Mouse (Mus musculus) limb, embryonic 12.5 days (tissue): ENCODE measurements around the gene Ppp1r14c. TPM values are rescaled to one million over a fixed set of nuclear protein-coding genes. Genes with fewer than 3 reads are reported as not detected.

Experiments used
- ATAC-seq: fragments of 200-750 bp; cut with Nextera tagmentation; 2 replicates; pipeline ENCODE4 v1.8.0; 2017; ENCODE audit warnings: low read depth, moderate TSS enrichment; ENCODE audit not compliant: insufficient number of reproducible peaks, insufficient read depth, low FRiP score, low TSS enrichment
- H3K27ac ChIP-seq: fragments of 300-500 bp; sonication (generic); 2 replicates; pipeline ENCODE4 v1.5.1; 2016; ENCODE audit warnings: mild to moderate bottlenecking, moderate library complexity
- H3K27me3 ChIP-seq: fragments of 300-500 bp; sonication (generic); 2 replicates; pipeline ENCODE4 v1.6.1; 2016; ENCODE audit warnings: mild to moderate bottlenecking, moderate library complexity
- H3K36me3 ChIP-seq: fragments of 300-500 bp; sonication (generic); 2 replicates; pipeline ENCODE4 v1.6.1; 2016; ENCODE audit warnings: mild to moderate bottlenecking, moderate library complexity
- H3K4me1 ChIP-seq: fragments of 300-500 bp; sonication (generic); replicated peaks from 2 replicates; pipeline ENCODE4 v1.6.1; 2016
- H3K4me2 ChIP-seq: fragments of 300-500 bp; sonication (generic); 2 replicates; pipeline ENCODE4 v1.6.1; 2016; ENCODE audit warnings: mild to moderate bottlenecking, moderate library complexity
- H3K4me3 ChIP-seq: fragments of 300-500 bp; sonication (generic); replicated peaks from 2 replicates; pipeline ENCODE4 v1.5.1; 2016; ENCODE audit warnings: mild to moderate bottlenecking
- H3K9ac ChIP-seq: fragments of 300-500 bp; sonication (generic); replicated peaks from 2 replicates; pipeline ENCODE4 v1.6.1; 2016; ENCODE audit warnings: mild to moderate bottlenecking, moderate library complexity
- H3K9me3 ChIP-seq: fragments of 300-500 bp; sonication (generic); 2 replicates; pipeline ENCODE4 v1.6.1; 2016; ENCODE audit warnings: mild to moderate bottlenecking, moderate library complexity
- WGBS: fragments of 180-500 bp; shearing (Covaris S2); methylation state at CpG from one replicate; pipeline ENCODE4 v1.1.7; 2016; 5-methylcytosine and 5-hydroxymethylcytosine counted together
- polyA plus RNA-seq: library from polyadenylated mRNA; unstranded; fragments of >200 nt; fragmentation: Nextera tagmentation; extraction: Ambion mirVana; gene quantifications from 2 replicates; pipeline ENCODE4 v1.2.1, GENCODE M21; 2016

The Ppp1r14c gene
- polyA plus RNA-seq, 1 experiment from 2014 or later: 4.1 TPM

DNA sequence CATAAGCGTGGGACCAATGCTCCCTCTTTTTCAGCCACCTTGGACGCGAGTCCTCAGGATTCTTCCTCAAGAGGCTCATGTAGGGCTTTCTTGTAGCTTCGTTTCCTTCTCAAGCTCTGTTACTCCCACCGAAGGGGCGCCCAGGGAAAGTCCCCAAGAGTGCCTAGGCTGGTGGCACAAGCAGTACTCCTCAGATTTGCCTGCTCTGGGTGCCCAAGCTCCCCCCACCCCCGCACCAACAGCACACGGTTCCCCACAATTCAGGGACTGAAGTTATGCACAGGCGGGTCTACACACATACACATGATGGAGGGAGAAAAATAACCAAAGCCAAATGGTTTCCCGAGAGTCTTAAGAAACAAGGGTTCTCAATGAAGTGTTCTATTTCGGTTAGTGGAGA lies 1.6 kb downstream of the Ppp1r14c start:
- H3K36me3 ChIP-seq: no peaks in the 10 kb centered on the region
- 30% methylated on average over 11 of the region's 11 CpGs for WGBS
- ATAC-seq: no peak
- H3K4me3 ChIP-seq: peak overlapping the region; percentile 60
- no peak overlapping the region for H3K9ac ChIP-seq
- H3K27ac ChIP-seq: no peak overlapping the region
- no peaks in the 10 kb centered on the region for H3K9me3 ChIP-seq
- H3K4me1 ChIP-seq: peaks cover 10% of the 10 kb centered on the region; the same call in 1 of the 2 replicates
- peak overlapping the region; percentile 97 for H3K4me2 ChIP-seq
- H3K27me3 ChIP-seq: peaks cover 51% of the 10 kb centered on the region

DNA sequence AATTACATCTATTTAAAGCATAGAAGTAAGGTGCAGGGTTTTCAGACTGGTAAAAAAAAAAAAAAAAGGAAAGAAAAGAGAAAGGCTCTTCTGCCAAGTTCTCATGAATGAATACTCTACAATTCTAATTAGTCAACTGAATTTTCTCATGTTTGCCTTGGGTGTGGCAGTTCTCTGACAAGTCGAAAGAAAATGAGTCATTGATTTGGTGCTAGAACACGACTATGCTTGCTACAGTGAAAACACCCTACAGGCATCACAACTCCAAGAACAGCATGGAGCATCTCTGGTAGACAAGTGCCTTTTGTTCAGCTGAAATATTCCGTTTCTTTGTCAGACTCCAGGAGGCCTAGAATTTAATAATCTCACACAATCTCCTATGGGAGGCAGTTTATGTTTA lies 17.3 kb downstream of the Ppp1r14c start:
- Histone ChIP-seq H3K27me3 (no peaks in the 10 kb centered on the region), H3K27ac (no peak overlapping the region), H3K4me1 (no peaks in the 10 kb centered on the region), H3K4me2 (no peak overlapping the region), H3K9ac (no peak overlapping the region), H3K36me3 (no peaks in the 10 kb centered on the region), H3K4me3 (no peak overlapping the region), H3K9me3 (0 out of 2 replicates have a peak, but pooled peaks cover 3% of the 10 kb centered on the region)
- ATAC-seq: no peak
- WGBS: 83% methylated on average over 3 of the region's 3 CpGs

DNA sequence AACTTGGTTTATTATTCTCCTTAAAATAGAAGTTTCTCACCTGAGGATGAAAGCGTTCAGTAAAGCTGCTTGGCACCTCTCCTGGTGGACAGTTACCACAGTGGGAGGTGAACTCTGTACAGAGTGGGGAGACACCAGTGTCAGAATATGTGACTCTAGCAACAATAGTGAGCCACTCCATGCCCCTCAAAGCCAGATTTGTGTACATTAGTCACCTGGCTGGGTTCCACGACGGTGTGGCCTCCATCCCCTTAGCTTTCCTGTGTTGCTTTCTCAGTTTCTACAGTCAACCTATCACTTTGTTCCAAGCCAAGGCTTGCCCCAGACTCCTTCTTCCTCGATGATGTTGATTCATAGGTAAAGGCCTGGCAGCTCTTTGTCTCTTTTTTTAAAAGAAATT lies 26.4 kb downstream of the Ppp1r14c start:
- WGBS: 82% methylated on average over 4 of the region's 4 CpGs
- Histone ChIP-seq H3K27me3 (no peaks in the 10 kb centered on the region), H3K27ac (no peak overlapping the region), H3K9me3 (no peaks in the 10 kb centered on the region), H3K4me2 (no peak overlapping the region), H3K4me3 (no peak overlapping the region), H3K9ac (no peak overlapping the region), H3K36me3 (no peaks in the 10 kb centered on the region), H3K4me1 (no peaks in the 10 kb centered on the region)
- no peak for ATAC-seq

DNA sequence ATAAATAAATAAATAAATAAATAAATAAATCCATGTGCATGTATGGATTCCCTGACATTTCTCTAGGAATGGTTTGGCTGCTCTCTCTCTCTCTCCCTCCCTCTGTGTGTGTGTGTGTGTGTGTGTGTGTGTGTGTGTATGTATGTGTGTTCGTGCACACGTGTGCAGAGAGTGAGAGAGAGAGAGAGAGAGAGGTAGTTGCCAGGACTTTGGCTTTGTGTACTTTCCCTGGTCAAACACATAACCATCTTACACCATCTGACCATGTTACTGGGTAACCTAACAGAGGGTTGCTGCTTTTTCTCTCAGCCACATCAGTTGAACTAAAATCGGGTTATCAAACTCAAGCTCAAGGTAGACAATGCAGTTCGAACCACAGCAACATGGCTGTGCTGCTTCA lies 27.7 kb downstream of the Ppp1r14c start:
- H3K9ac ChIP-seq: no peak overlapping the region
- H3K4me1 ChIP-seq: no peaks in the 10 kb centered on the region
- H3K27ac ChIP-seq: no peak overlapping the region
- no peaks in the 10 kb centered on the region for H3K9me3 ChIP-seq
- 92% methylated on average over 2 of the region's 4 CpGs for WGBS
- no peaks in the 10 kb centered on the region for H3K36me3 ChIP-seq
- no peak overlapping the region for H3K4me2 ChIP-seq
- ATAC-seq: no peak
- no peaks in the 10 kb centered on the region for H3K27me3 ChIP-seq
- H3K4me3 ChIP-seq: no peak overlapping the region

DNA sequence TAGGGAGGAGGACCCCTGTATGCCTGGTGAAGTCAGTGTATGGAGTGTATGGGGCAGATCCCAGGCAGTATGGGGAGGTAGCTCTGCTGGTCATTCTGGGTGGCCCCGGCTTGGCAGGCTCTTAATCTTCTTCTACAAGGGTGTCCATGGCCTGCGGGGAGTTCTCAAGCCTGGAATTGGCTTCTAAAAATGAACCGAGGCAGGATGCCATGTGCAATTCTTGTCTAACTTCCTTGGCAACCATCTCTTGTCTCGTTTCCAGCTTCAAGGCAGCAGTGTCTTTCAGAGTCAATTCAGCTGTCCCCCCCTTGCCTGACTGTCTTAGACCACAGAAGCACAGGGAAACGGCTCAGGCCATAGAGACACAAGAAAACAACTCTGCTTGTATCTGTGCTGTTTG lies 28.3 kb downstream of the Ppp1r14c start:
- no peak for ATAC-seq
- Histone ChIP-seq H3K4me1 (no peaks in the 10 kb centered on the region), H3K4me2 (no peak overlapping the region), H3K9me3 (no peaks in the 10 kb centered on the region), H3K27ac (no peak overlapping the region), H3K36me3 (no peaks in the 10 kb centered on the region), H3K4me3 (no peak overlapping the region), H3K27me3 (no peaks in the 10 kb centered on the region), H3K9ac (no peak overlapping the region)
- WGBS: 84% methylated on average over 5 of the region's 5 CpGs

DNA sequence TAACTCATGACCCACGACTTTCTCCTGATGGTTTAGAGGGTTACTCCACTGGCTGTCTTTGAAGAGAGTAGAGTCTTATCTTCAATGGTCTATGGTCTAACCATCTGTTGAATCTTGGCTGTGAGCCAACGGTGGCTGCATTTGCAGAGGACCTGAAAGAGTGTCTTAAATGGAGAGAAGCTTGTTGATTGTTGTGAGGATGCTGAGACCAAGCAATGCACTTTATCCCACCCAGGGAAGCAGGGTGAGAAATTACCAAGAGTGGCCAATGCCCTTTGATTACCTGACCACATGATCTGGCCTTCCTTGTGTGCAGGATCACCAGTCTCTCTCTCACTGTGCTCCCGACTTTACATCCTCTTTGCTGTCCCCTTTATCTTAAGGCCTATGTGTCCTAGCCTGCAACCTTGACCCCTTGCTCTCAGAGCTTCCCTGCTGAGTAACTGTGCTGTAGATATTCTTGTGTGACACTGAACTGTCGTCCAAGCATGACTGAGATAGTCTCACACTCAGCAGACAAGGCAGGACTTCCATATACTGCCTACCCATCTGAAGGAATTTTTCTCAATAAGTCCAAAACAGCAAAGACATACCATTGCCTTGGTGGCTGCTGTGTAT lies 28.9 kb downstream of the Ppp1r14c start:
- H3K4me3 ChIP-seq: no peak overlapping the region
- H3K4me2 ChIP-seq: no peak overlapping the region
- H3K9me3 ChIP-seq: no peaks in the 10 kb centered on the region
- no peak overlapping the region for H3K9ac ChIP-seq
- 74% methylated on average over 4 of the region's 4 CpGs for WGBS
- H3K27ac ChIP-seq: no peak overlapping the region
- no peaks in the 10 kb centered on the region for H3K36me3 ChIP-seq
- H3K27me3 ChIP-seq: no peaks in the 10 kb centered on the region
- ATAC-seq: no peak
- no peaks in the 10 kb centered on the region for H3K4me1 ChIP-seq

DNA sequence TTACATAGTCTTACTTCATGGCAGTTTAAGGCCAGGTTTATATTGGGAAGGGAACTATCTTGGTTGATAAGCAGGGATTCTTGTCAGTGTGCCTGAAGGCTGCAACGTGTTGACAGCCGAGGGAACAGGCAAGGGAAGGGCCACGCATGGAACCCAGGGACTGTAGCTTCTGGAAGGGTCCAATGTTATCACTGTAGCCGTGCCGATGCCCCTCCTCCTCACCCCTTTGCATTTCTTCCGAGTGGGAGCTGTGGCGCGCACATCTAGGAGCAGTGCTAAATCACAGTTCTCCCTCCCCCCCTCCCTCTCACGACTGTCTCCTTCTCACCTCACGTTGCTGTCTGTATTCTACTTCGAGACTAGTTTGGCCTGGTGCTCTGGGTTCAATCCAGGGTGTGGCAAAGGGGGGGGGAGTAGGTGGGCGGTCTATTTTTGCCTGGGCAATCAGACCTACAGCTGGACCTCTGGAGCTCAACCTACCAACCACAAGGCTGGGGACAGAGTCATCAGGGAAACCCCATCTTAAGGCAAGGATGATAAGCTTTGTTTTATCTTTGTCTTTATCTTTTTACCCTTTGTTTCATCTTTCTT lies 29.6 kb downstream of the Ppp1r14c start:
- no peak overlapping the region for H3K9ac ChIP-seq
- no peak for ATAC-seq
- no peaks in the 10 kb centered on the region for H3K4me1 ChIP-seq
- H3K27me3 ChIP-seq: no peaks in the 10 kb centered on the region
- 83% methylated on average over 11 of the region's 12 CpGs for WGBS
- H3K4me2 ChIP-seq: no peak overlapping the region
- no peak overlapping the region for H3K27ac ChIP-seq
- H3K9me3 ChIP-seq: no peaks in the 10 kb centered on the region
- H3K36me3 ChIP-seq: no peaks in the 10 kb centered on the region
- H3K4me3 ChIP-seq: no peak overlapping the region

DNA sequence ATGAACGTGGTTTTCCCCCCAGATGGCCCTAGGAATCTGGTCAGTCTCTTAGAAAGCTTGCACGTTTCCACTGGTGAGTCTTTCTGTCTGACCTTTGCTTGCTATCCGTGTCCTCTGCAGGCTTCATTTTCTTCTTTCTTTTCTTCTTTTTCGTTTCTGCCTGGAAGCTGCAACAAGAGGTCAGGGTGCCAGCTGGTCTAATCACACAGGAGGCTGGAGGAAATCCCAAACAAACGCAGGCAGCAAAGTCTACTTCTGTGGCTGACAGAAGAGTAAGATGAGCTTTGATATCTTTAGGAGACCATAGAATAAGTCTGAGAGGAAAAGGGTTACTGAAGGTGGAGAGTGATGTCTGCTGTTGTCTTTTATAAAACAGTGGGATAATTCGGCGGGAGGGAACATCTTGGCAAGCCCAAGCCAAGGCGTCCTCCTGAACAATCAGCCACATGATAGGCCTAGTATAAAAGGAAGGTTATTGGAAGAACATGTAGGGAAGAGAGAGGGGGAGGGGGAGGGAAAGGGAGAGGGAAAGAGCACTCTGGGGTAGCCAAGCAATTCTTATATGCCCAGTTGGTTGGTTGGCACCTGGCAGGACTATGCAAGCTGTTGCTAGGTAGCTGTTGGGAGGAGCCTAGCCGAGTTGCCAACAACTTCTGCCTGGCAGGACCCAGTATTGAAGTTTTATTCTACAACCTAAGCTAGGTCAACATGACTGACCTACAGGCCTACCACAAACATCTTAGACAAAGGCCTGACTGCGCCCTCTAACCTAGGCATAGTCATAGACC lies 30.3 kb downstream of the Ppp1r14c start:
- Histone ChIP-seq H3K4me1 (no peaks in the 10 kb centered on the region), H3K4me3 (no peak overlapping the region), H3K9ac (no peak overlapping the region), H3K27ac (no peak overlapping the region), H3K27me3 (no peaks in the 10 kb centered on the region), H3K9me3 (no peaks in the 10 kb centered on the region), H3K36me3 (no peaks in the 10 kb centered on the region), H3K4me2 (no peak overlapping the region)
- ATAC-seq: no peak
- 86% methylated on average over 10 of the region's 10 CpGs for WGBS

DNA sequence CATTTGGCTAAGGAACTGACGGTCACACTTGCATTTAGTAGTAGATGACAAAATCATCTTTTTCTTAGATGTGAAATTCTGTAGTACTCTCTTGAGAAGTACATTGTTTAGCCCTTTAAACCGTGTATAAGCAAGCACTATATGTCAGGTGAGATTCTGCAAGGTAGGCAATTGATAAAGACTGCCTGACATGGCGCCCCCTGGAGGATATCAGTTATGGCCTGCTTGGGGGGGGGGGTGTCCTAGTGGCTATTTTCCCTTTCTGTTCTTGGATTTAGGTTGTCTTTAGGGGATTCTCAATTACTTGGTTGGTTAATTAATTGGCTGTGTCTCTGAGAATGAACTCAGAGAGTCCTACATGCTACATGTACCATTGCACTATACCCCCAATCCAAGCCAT lies 31.5 kb downstream of the Ppp1r14c start:
- no peak overlapping the region for H3K4me3 ChIP-seq
- ATAC-seq: no peak
- H3K4me1 ChIP-seq: no peaks in the 10 kb centered on the region
- 76% methylated on average over 3 of the region's 3 CpGs for WGBS
- H3K27me3 ChIP-seq: no peaks in the 10 kb centered on the region
- no peak overlapping the region for H3K9ac ChIP-seq
- H3K27ac ChIP-seq: no peak overlapping the region
- no peaks in the 10 kb centered on the region for H3K36me3 ChIP-seq
- H3K4me2 ChIP-seq: no peak overlapping the region
- H3K9me3 ChIP-seq: no peaks in the 10 kb centered on the region

DNA sequence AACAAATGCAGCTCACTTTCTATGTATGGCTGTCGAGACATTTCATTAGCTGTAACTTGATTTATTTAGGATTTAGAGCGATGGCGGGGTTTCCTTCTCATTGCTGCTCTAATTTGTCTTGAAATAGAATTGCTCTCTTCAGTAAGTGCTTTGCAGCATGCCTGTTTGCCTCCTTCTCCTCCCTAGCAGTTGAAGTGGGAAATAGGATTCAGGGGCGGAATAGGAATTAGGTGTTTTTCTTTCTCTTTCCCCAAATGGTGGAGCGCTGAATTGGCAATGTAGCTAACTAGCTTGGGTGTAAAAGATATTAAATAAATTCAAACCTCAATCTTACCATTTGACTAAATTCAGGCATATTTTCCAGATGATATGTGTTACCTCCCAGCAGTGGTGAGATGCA lies 32.2 kb downstream of the Ppp1r14c start:
- H3K36me3 ChIP-seq: no peaks in the 10 kb centered on the region

DNA sequence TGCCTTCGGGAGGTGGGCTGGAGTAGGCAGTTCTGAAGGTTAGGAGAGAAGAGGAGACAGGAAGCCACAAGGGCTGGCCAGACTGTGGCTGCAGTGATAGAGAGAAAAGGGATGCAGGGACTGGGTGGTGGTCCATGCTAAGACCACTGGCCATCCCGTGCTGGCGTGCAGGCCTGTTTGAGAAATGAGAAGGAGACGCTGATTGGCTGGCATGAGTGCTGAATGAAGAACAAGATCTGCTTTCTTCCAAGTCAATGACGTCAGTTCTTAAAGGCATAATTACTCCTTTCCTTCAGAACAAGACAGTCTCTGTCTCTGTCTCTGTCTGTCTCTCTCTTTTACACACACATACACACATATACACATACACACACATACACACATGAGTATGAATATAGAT lies 36.4 kb downstream of the Ppp1r14c start:
- 77% methylated on average over 5 of the region's 5 CpGs for WGBS
- no peak for ATAC-seq
- Histone ChIP-seq H3K27me3 (no peaks in the 10 kb centered on the region), H3K4me1 (no peaks in the 10 kb centered on the region), H3K9ac (no peak overlapping the region), H3K9me3 (no peaks in the 10 kb centered on the region), H3K36me3 (no peaks in the 10 kb centered on the region), H3K4me3 (no peak overlapping the region), H3K4me2 (no peak overlapping the region), H3K27ac (no peak overlapping the region)

More for the DNA sequence above, 32.2 kb downstream of the Ppp1r14c start:
- Histone ChIP-seq H3K4me2 (no peak overlapping the region), H3K27ac (no peak overlapping the region), H3K9me3 (no peaks in the 10 kb centered on the region), H3K9ac (no peak overlapping the region), H3K27me3 (no peaks in the 10 kb centered on the region), H3K4me1 (no peaks in the 10 kb centered on the region), H3K4me3 (no peak overlapping the region)
- 87% methylated on average over 5 of the region's 5 CpGs for WGBS
- ATAC-seq: no peak
